Mouse (Mus musculus): ENCODE measurements at regions not wholly inside any gene's neighbourhood (a gene's known extent, or its start where the extent isn't known, plus 50 kb on each side); places are given as distances from the start of the nearest gene placed in this dataset.
"Not testable (repeated sequence)": the region's sequence is repeated elsewhere in the genome, so short reads cannot be mapped to it uniquely, and the experiment has no call there.

DNA sequence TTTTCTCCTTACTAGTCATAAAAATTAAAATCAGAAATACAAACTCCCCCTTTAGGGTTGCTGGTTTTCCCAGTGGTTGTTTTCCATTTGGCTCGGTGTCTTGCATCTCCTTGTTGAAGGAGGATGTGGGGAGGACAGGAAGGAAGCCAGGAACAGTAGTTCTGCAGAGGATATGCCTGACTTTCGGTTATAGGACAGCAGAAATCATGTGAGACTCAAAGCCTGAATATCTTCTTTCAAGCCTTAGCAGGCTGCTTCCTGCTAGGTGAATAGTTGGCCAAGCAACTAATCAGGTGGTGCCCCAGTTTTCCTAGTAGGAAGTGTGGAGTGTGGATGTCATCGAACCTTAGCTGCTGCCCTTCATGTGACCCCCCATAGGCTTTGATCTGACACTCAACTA lies 103.6 kb downstream of the Car2 start:
- Histone ChIP-seq H3K27ac (peak overlapping the region; percentile 28; the same call in 1 of the 2 replicates), H3K4me3 (no peak overlapping the region)
- DNase-seq (ENCODE audit: low spot score in 2 of 2): no peak
- no peak for TF ChIP-seq CTCF (conservative IDR thresholded peaks at IDR 0.05)

DNA sequence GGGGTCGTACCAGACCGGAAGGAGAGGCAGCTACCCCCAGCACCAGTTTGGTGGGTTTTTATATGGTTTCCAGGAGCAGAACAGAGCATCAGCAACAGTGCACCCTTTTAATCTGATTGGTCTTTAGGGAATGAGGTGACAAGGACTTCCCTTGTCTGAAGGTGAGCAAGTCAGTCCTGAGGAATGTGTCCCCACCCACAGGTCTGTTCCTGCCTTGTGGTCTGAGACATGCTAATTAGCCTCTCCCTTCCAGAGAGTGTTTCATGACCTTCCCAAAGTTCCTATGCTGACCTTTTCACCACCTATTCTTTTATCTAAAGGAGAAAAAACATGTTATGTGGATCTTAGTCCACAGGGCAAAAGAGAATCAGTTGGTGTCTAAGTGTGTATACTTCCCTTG lies 107.9 kb downstream of the Car2 start:
- DNase-seq (ENCODE audit: low spot score in 2 of 2): no peak
- H3K27ac ChIP-seq: no peak overlapping the region
- H3K4me3 ChIP-seq: no peak overlapping the region
- TF ChIP-seq CTCF (conservative IDR thresholded peaks at IDR 0.05): no peak

DNA sequence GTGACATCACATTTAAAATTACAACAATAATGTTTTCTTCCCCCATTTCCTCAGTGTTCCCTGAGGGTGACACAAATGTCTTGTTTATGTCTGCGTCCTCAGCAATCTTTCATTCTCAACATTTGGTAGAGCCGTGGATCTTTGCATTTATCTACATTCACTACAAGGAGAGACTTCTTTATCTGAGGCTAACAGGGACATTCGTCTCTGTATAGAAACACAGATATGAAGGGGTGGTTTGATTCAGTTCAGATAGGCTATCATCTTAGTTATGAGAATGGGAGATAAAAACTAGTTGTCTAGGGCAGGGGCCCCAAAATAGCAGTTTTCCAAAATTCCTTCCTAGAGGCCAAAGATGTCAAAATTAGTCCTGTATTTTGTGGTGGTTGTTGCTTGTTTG lies 111.2 kb downstream of the Car2 start:
- H3K4me3 ChIP-seq: no peak overlapping the region
- no peak overlapping the region for H3K27ac ChIP-seq
- TF ChIP-seq CTCF (conservative IDR thresholded peaks at IDR 0.05): no peak
- no peak for DNase-seq (ENCODE audit: low spot score in 2 of 2)

DNA sequence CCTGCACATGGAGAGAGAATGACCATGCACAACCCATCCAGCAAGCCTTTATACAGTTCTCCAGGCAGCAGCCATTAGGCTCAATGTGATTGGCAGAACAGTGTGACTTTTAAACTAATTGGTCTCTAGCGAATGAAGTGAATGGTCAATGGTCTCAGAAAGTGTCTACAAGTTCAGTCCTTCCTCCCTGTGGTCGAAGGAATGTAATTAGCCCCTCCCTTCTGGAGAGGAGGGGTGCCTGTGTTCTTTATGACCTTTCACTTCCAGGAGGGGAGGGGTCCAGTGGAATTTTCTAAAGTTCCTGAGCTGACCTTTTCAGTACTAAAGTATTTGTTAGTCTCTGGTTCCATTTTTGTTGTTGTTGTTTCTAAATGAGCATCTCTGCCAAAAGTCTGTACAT lies 112.4 kb downstream of the Car2 start:
- DNase-seq (ENCODE audit: low spot score in 2 of 2): no peak
- Histone ChIP-seq H3K4me3 (no peak overlapping the region), H3K27ac (no peak overlapping the region)
- no peak for TF ChIP-seq CTCF (conservative IDR thresholded peaks at IDR 0.05)

DNA sequence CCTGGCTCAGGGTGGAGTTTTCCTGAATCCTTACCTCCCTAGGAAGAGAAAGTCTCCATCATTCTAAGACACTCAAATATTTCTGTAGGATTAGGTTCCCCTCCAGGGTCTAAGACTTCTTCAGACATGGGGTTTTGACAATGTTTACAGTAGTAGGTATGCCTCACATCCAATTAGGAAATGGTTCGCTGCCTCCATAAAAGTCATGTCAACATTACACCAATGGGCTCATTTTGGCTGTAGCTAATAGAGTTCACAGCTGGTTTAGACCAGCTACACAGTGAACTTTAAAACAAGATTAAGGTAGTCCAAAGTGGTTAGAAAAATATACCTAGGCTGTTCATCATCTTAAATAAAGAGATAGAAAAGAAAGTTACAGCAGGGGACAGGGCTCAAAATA lies 113.3 kb downstream of the Car2 start:
- no peak for DNase-seq (ENCODE audit: low spot score in 2 of 2)
- TF ChIP-seq CTCF (conservative IDR thresholded peaks at IDR 0.05): no peak
- Histone ChIP-seq H3K4me3 (no peak overlapping the region), H3K27ac (no peak overlapping the region)

DNA sequence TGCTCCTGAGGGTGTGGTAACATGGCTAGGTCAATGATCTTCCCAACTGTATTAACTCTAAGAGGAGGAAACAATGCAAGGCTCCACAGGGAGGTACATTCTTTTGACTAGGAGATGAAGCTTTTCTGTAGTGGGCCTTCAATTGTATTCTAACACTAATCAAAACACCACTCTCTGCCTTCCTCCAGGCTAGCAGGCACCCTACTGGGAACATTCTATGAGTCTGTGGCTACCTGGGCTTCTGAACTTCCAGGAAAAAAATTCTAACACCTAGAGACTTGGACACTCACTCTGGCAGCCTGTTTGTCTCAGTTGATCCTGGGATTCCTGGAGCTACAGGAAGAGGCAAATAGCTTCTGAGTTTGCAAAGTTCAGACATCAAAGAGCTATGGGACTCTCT lies 113.8 kb downstream of the Car2 start:
- Histone ChIP-seq H3K27ac (no peak overlapping the region), H3K4me3 (no peak overlapping the region)
- no peak for TF ChIP-seq CTCF (conservative IDR thresholded peaks at IDR 0.05)
- no peak for DNase-seq (ENCODE audit: low spot score in 2 of 2)

DNA sequence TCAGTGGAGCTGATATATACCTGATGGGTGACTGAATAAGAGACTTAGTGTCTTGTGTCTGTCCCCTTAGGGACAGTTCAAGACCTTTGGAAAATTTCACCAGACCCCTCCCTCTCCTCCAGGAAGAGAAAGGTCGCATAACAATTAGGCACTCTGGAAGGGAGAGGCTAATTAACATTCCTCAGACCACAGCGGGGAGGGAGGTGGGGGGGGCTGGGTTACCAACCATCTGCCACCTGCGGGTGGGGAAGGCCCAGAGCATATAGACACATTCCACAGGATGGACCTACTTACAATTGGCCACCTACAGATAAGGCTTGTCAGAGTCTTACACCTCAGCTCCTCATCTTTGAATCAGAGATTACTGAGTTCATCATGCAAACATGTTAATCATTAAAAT lies 114.6 kb downstream of the Car2 start:
- H3K4me3 ChIP-seq: no peak overlapping the region
- TF ChIP-seq CTCF (conservative IDR thresholded peaks at IDR 0.05): no peak
- no peak overlapping the region for H3K27ac ChIP-seq
- no peak for DNase-seq (ENCODE audit: low spot score in 2 of 2)

DNA sequence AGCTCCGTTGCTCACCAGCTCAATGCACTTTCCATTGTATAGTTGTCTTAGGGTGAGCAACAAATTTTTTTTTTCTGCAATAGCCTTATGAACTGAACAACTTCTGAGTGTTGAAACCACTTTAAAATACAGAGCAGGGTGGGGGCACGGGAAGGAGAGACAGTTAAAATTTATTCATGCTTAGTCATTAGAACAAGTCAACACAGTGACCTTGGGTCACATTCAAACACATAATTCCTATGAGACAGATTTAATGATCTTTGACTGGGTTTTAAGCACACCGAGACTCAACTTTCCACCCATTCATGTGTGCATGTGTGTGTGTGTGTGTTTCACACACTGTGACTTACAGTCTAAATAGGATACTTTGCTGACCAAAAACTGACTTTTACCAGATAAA lies 121.7 kb downstream of the Car2 start:
- no peak overlapping the region for H3K27ac ChIP-seq
- TF ChIP-seq CTCF (conservative IDR thresholded peaks at IDR 0.05): no peak
- H3K4me3 ChIP-seq: no peak overlapping the region
- DNase-seq (ENCODE audit: low spot score in 2 of 2): no peak

DNA sequence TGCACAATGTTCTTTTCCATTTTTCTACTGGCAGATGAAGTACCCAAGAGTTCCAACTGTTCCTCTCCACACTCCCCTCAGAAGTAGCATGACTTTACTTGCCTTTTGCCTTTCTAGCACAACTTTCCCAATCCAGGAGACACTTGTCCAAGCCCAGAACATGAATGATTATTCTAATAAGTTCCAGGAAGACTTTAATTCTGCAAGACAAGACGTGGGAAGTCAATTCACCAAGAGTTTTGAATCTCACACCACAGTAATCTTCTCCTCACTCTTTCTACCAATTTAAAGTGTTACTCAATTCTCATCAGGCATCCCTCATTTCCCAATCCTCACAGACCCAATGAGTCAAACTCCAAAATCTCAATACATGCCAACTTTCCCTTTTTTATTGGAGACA lies 122.4 kb downstream of the Car2 start:
- no peak for TF ChIP-seq CTCF (conservative IDR thresholded peaks at IDR 0.05)
- H3K4me3 ChIP-seq: no peak overlapping the region
- no peak overlapping the region for H3K27ac ChIP-seq
- no peak for DNase-seq (ENCODE audit: low spot score in 2 of 2)

DNA sequence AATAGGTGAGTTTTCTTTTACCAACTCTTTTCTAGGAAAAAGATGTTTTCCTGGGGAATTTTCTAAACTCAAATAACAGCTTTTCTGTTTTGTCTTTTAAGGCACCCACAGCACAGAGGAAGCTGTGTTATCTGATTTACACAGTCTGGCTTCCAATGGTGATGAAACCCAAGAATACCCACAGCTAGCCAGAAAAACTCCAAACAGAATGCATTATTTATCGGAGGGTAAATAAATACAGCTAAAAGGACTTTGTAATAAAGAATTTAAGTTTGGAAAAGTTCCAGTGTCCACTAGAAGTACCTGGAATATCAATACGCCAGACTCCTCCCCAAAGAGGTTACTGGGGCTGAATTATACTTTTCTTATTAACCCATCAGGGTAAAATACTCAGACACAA lies 123.7 kb downstream of the Car2 start:
- DNase-seq (ENCODE audit: low spot score in 2 of 2): no peak
- H3K4me3 ChIP-seq: no peak overlapping the region
- no peak for TF ChIP-seq CTCF (conservative IDR thresholded peaks at IDR 0.05)
- H3K27ac ChIP-seq: no peak overlapping the region

DNA sequence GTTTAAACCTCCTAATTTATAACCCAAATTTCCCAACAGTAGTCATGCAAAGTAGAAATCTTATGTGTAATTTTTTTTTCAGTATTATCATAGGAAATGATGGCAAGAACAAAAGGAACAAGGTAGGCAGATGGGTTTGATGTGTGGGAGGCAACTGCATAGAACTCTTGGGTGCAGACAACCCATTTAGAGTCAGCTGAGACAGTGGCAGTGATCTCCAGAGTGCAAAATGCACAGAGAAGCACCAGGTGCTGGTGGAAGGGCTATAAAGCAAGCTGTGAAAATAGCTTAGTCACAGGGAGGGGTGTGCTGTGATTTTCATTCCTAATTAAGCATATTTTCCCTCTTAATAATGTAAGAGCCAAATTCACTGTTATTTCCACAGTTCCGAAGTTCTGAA lies 130.5 kb downstream of the Car2 start:
- TF ChIP-seq CTCF (conservative IDR thresholded peaks at IDR 0.05): no peak
- Histone ChIP-seq H3K27ac (peak overlapping the region; percentile 4; the same call in 1 of the 2 replicates), H3K4me3 (no peak overlapping the region)
- peak; percentile 30 to 58 for DNase-seq (ENCODE audit: low spot score in 2 of 2)

DNA sequence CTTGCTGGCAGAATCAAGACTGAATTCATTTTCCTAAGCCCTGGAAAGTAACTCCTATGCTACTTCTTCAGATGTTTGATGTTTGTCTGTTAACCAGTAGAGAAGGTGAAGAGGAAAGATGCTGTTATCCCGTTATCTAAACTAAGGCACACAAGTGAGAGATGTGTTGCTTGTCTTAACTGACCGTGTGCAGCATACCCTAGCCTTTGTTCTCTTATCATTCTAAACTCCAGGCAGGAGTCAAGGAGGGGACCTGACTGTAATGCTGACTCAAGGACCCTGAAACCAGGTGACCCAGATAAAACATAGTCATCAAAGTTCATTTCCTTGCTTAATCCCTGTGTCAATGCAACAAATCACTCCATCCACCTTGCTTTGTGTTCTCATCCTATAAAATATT lies 136.7 kb downstream of the Car2 start:
- Histone ChIP-seq H3K27ac (no peak overlapping the region), H3K4me3 (no peak overlapping the region)
- no peak for DNase-seq (ENCODE audit: low spot score in 2 of 2)
- no peak for TF ChIP-seq CTCF (conservative IDR thresholded peaks at IDR 0.05)

DNA sequence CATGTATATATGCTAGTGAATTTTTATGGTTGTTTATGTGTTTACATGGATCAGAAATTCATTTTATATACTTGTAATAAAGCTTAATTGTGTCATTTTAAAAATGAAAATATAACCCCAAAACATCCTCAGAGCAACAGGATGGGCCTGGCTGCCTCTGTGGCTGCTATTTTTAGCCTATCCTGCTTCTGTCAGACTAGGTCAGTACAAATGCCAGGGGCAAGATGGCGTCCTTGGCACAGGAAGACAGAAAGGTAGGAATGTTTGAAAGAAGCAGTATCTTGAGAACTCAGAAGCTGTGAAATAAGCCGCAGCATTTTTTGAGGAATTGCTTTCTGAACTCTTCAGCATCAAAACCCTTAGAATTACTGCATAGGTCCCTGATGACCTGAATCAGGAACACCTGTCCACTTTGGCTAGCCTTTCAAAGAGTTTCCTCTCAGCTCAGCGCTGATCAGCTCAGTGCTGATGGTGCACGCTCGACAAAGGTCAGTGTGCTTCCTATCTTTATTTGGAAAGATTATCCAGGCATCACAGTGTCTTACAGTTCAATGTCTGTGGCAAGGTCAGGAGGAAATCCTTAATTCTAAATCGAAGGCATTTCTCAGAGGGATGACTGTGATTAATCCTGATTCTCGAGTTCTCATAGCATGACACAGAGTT lies 154.9 kb downstream of the Car2 start:
- H3K27ac ChIP-seq: no peak overlapping the region
- TF ChIP-seq CTCF (conservative IDR thresholded peaks at IDR 0.05): no peak
- no peak overlapping the region for H3K4me3 ChIP-seq
- DNase-seq (ENCODE audit: low spot score in 2 of 2): no peak

DNA sequence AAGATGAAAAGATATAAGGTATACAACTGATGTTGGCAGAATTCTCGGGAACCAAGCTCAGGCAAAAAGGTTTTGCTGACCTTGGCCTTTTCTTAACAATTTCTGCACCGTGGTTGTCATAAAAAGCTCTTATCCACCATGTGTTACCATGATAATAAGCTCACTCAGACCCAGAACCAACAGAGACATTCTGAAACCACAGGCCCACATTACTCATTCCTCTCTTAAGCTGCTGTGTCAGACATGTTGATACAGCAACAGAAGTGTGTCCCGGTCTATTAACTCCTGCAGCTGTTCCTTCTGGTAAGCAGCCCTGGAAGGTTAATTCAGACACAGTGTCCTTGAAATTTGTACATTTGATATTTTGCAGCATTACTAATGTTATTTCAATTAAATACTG lies 167.9 kb downstream of the Car2 start:
- no peak overlapping the region for H3K4me3 ChIP-seq
- no peak for TF ChIP-seq CTCF (conservative IDR thresholded peaks at IDR 0.05)
- no peak for DNase-seq (ENCODE audit: low spot score in 2 of 2)
- no peak overlapping the region for H3K27ac ChIP-seq

DNA sequence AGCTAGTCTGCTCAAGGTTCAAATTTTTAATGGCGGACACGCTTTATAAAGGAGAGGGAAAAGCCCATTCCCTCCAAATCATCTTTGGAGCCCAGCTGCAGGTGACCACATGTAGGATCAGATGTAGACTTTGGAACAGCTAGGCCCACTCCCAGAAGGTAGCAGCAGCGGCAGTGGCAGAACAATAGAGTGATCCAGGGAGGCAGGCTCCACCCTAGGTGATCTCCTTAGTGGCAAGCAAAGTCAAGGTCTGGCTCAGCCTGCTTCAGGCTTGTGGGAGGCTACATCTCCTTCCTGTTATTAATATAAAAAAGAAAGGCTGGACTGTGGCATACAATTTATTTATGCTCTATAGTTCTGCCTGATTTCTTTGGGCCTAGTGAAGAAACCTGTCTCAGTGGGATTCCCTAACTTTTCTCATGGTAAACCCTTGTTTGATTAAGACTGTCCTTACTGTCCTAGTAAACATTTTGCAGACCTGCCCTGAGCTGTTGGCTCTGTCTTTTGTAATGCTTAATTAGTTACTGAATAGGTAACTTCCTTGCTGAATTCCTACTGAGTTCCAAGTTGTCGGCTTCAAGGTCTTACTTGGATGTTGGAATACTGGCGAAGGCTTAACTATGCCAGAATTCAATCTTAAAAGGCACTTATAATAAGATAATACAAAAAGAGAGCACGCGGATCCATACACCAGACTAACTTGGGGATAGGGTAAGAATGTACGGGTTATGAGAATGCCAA lies 169.6 kb downstream of the Car2 start:
- not testable (repeated sequence) for H3K27ac ChIP-seq; H3K4me3 ChIP-seq; DNase-seq (ENCODE audit: low spot score in 2 of 2)

DNA sequence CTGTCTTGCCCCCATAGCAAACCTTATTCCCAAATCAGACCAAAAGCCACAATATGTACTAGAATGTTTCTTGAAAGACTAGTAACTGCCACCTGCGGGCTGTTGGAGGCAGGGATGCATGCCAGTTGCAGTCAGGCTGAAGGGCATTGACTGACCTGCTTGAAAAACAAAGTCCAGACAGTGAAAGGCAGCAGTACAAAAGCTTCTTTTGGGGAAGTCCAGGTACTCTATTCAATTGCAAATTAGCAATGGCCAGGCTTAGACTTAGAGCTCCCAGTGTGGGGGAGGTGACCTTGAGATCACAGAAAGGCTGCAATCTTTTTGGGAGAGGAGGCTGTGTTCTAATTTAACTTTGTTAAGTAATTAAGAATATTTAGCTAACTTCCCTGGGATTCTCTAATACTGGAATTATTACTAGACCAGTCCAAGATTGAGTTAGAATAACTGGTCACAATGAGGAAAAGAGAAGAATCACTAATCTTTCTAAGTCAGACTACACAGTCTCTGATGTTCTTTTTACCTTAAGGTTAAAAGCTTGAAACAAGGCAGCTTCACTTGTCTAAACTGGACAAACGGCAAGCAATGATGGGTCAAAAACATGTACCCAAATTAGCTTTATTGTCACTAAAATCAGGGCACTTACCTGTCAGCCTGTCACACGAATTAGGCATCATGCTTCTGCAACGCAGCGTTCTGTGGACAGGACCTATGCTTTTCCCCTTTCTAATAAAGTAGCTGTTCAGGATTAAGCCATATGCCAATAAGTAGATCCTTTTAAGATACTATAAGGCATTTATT lies 170.9 kb downstream of the Car2 start:
- H3K27ac ChIP-seq; H3K4me3 ChIP-seq; DNase-seq (ENCODE audit: low spot score in 2 of 2): not testable (repeated sequence)
